Mouse (Mus musculus): Measurements from ENCODE around the gene Abce1. TPM values are rescaled to one million over a fixed set of nuclear protein-coding genes. Genes with fewer than 3 reads are reported as not detected.

Gene Abce1
- total and polyA plus RNA-seq, 3 experiments, result 15.4 to 46.4 (median 44.4) TPM

DNA sequence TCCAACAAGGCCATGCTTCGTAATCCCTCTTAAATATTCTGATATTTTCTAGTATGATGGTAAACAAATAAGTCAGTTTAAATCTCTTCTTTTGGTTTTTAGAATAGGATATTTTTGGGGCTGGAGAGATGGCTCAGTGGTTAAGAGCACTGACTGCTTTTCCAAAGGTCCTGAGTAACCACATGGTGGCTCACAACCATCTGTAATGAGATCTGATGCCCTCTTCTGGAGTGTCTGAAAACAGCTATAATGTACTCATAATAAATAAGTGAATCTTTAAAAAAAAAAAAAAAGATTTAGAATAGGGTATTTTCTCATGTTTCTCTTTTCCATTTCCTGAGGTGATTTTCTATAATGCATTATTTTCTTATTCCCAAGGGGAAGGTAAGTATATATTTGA lies 16.4 kb upstream of the Abce1 start:
- H3K36me3 ChIP-seq (ENCODE audit: control insufficient read depth, insufficient read depth, low read length), result peaks cover 4% of the 10 kb centered on the region
- intact Hi-C loops (cut with DNase I), result no loop called here
- WGBS, result 98% methylated on average over 1 of the region's 1 CpGs
- H3K27ac ChIP-seq, result no peak overlapping the region
- no peak for TF ChIP-seq EP300 (IDR thresholded peaks at IDR 0.05; ENCODE audit: insufficient read depth, low read depth, low read length)
- TF ChIP-seq CTCF (IDR thresholded peaks at IDR 0.05), result peak; percentile 39
- no peak for TF ChIP-seq POLR2A (IDR thresholded peaks at IDR 0.05; ENCODE audit: insufficient read depth, low read depth, low read length)
- H3K9ac ChIP-seq (ENCODE audit: low read depth, low read length), result no peak overlapping the region
- H3K4me3 ChIP-seq, result no peak overlapping the region
- H3K79me2 ChIP-seq (replicated peaks; ENCODE audit: control insufficient read depth, insufficient read depth, low read length), result no peaks in the 10 kb centered on the region
- no peaks in the 10 kb centered on the region for H3K27me3 ChIP-seq (ENCODE audit: control insufficient read depth, insufficient read depth, low read length)
- no peak for DNase-seq
- no peaks in the 10 kb centered on the region for H3K4me1 ChIP-seq (ENCODE audit: control insufficient read depth, insufficient read depth, low read length)

DNA sequence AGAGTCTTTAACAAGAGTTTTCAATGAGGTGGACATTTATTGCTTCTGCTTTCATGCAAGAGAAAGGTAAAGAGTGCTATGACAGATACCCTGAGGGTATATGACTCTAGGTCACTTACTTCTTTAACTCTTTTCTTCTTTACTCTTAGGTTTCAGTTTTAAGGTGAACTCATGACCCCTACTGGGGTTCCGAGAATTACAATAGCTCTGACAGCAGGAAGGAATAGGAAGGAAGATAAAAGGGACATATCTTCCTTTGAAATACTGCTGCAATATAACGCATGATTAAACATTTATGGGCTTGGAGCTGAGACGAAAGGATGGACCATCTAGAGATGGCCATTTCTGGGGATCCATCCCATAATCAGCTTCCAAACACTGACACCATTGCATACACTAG lies 13.0 kb upstream of the Abce1 start:
- no peak for DNase-seq
- H3K36me3 ChIP-seq (ENCODE audit: control insufficient read depth, insufficient read depth, low read length), result peaks cover 4% of the 10 kb centered on the region
- H3K79me2 ChIP-seq (replicated peaks; ENCODE audit: control insufficient read depth, insufficient read depth, low read length), result no peaks in the 10 kb centered on the region
- intact Hi-C loops (cut with DNase I), result no loop called here
- WGBS, result 50% methylated on average over 3 of the region's 3 CpGs
- H3K27ac ChIP-seq, result no peak overlapping the region
- no peak overlapping the region for H3K9ac ChIP-seq (ENCODE audit: low read depth, low read length)
- TF ChIP-seq POLR2A (IDR thresholded peaks at IDR 0.05; ENCODE audit: insufficient read depth, low read depth, low read length) (no peak), EP300 (IDR thresholded peaks at IDR 0.05; ENCODE audit: insufficient read depth, low read depth, low read length) (no peak), CTCF (IDR thresholded peaks at IDR 0.05) (no peak)
- H3K27me3 ChIP-seq (ENCODE audit: control insufficient read depth, insufficient read depth, low read length), result no peaks in the 10 kb centered on the region
- no peaks in the 10 kb centered on the region for H3K4me1 ChIP-seq (ENCODE audit: control insufficient read depth, insufficient read depth, low read length)
- H3K4me3 ChIP-seq, result no peak overlapping the region

DNA sequence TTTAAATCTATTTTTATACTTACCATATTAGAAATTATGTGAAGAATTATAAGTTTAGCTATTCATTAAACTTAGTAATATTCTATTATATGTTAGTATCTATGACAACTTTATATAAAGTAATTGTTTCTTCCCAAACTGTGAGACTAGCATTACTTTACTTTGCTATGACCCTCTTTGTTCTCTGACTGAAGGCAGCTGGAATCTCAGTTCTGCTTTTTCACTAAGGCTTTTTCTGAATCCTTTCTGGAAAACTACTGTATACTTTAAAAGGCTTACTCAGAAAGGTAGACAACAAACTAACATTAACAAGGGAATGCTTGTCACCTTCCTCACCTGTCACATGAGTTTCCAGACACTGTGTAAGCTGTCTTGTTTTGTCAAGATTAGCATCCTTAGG lies 11.8 kb upstream of the Abce1 start:
- intact Hi-C loops (cut with DNase I), result no loop called here
- H3K36me3 ChIP-seq (ENCODE audit: control insufficient read depth, insufficient read depth, low read length), result peaks cover 4% of the 10 kb centered on the region
- no peak overlapping the region for H3K27ac ChIP-seq
- no peaks in the 10 kb centered on the region for H3K27me3 ChIP-seq (ENCODE audit: control insufficient read depth, insufficient read depth, low read length)
- no peaks in the 10 kb centered on the region for H3K4me1 ChIP-seq (ENCODE audit: control insufficient read depth, insufficient read depth, low read length)
- H3K79me2 ChIP-seq (replicated peaks; ENCODE audit: control insufficient read depth, insufficient read depth, low read length), result no peaks in the 10 kb centered on the region
- TF ChIP-seq CTCF (IDR thresholded peaks at IDR 0.05) (no peak), EP300 (IDR thresholded peaks at IDR 0.05; ENCODE audit: insufficient read depth, low read depth, low read length) (no peak), POLR2A (IDR thresholded peaks at IDR 0.05; ENCODE audit: insufficient read depth, low read depth, low read length) (no peak)
- H3K4me3 ChIP-seq, result no peak overlapping the region
- no peak for DNase-seq
- H3K9ac ChIP-seq (ENCODE audit: low read depth, low read length), result no peak overlapping the region

DNA sequence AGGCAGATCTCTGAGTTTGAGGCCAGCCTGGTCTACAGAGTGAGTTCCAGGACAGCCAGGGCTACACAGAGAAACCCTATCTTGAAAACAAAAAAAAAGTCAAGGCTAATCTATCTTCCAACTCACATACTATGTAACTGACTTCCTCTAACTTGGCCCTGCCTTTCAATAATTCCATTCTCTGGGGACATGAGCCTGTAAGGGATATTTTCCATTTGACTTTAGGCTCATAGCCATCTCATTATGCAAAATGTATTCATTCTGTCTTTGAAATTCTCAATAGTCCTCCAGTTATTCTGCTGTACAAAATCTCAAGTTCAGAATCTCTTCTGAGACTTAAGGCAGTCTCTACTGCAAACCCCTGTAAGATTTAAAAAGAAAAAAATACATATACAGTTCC lies 10.0 kb upstream of the Abce1 start:
- peaks cover 4% of the 10 kb centered on the region for H3K36me3 ChIP-seq (ENCODE audit: control insufficient read depth, insufficient read depth, low read length)
- no peaks in the 10 kb centered on the region for H3K27me3 ChIP-seq (ENCODE audit: control insufficient read depth, insufficient read depth, low read length)
- no peaks in the 10 kb centered on the region for H3K79me2 ChIP-seq (replicated peaks; ENCODE audit: control insufficient read depth, insufficient read depth, low read length)
- H3K27ac ChIP-seq, result no peak overlapping the region
- H3K9ac ChIP-seq (ENCODE audit: low read depth, low read length), result no peak overlapping the region
- H3K4me3 ChIP-seq, result no peak overlapping the region
- no peaks in the 10 kb centered on the region for H3K4me1 ChIP-seq (ENCODE audit: control insufficient read depth, insufficient read depth, low read length)
- intact Hi-C loops (cut with DNase I), result no loop called here
- TF ChIP-seq POLR2A (IDR thresholded peaks at IDR 0.05; ENCODE audit: insufficient read depth, low read depth, low read length) (no peak), EP300 (IDR thresholded peaks at IDR 0.05; ENCODE audit: insufficient read depth, low read depth, low read length) (no peak), CTCF (IDR thresholded peaks at IDR 0.05) (no peak)
- DNase-seq, result no peak

DNA sequence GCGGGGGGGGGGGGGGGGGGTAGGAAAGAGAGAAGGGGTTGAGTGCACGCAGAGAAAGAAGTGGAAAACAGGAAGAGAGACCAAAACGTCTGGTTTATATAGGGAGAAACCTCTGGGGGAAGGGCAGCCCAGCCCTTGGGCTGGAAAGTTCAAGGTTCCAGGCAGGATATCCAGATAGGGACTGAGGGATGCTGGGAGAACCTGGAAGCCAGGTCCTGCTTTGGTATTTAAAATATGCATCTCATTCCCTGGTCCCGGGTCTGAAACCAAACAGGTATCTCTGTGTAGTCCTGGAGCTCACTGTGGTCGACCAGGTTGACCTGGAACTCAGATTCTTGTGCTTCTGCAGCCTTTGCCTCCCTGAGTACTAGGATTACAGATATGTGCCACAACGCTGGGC lies 1.1 kb upstream of the Abce1 start:
- no peaks in the 10 kb centered on the region for H3K27me3 ChIP-seq (ENCODE audit: control insufficient read depth, insufficient read depth, low read length)
- no peak for DNase-seq
- no peak overlapping the region for H3K9ac ChIP-seq (ENCODE audit: low read depth, low read length)
- no peak overlapping the region for H3K27ac ChIP-seq
- H3K4me1 ChIP-seq (ENCODE audit: control insufficient read depth, insufficient read depth, low read length), result no peaks in the 10 kb centered on the region; the same call in 1 of the 2 replicates
- 39% methylated on average over 6 of the region's 6 CpGs for WGBS
- H3K4me3 ChIP-seq, result no peak overlapping the region
- no peak for TF ChIP-seq CTCF (IDR thresholded peaks at IDR 0.05)
- no peak for TF ChIP-seq EP300 (IDR thresholded peaks at IDR 0.05; ENCODE audit: insufficient read depth, low read depth, low read length)
- no peak for TF ChIP-seq POLR2A (IDR thresholded peaks at IDR 0.05; ENCODE audit: insufficient read depth, low read depth, low read length)
- H3K36me3 ChIP-seq (ENCODE audit: control insufficient read depth, insufficient read depth, low read length), result peaks cover 2% of the 10 kb centered on the region; the same call in 1 of the 2 replicates
- no peaks in the 10 kb centered on the region for H3K79me2 ChIP-seq (replicated peaks; ENCODE audit: control insufficient read depth, insufficient read depth, low read length)
- intact Hi-C loops (cut with DNase I), result loop anchor here (10.0 kb wide), 2 partner anchors 418 to 1302 kb away; partner anchors contain the start of genes Mmaa and Usp38

DNA sequence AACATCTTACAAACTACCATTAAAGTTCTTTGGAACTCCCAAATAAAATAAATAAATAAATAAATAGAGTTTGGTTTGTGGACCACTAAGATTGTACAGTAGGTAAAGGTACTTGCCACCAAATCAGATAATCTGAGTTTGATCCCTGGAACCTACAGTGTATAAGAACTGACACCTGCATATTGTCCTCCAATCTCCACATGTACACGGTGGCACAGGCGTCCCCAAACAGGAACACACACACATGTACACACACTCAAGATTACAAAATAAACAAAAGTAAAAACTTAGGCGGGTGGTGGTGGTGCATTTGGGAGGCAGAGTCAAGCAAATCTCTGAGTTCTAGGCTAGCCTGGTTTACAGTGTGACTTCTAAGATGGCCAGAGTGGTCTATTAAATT lies 4.9 kb downstream of the Abce1 start:
- no peak for TF ChIP-seq POLR2A (IDR thresholded peaks at IDR 0.05; ENCODE audit: insufficient read depth, low read depth, low read length)
- no peak for TF ChIP-seq CTCF (IDR thresholded peaks at IDR 0.05)
- TF ChIP-seq EP300 (IDR thresholded peaks at IDR 0.05; ENCODE audit: insufficient read depth, low read depth, low read length), result no peak
- Histone ChIP-seq H3K27ac (no peak overlapping the region), H3K27me3 (ENCODE audit: control insufficient read depth, insufficient read depth, low read length) (no peaks in the 10 kb centered on the region), H3K79me2 (replicated peaks; ENCODE audit: control insufficient read depth, insufficient read depth, low read length) (no peaks in the 10 kb centered on the region), H3K9ac (ENCODE audit: low read depth, low read length) (no peak overlapping the region), H3K4me1 (ENCODE audit: control insufficient read depth, insufficient read depth, low read length) (no peaks in the 10 kb centered on the region; the same call in 1 of the 2 replicates), H3K4me3 (no peak overlapping the region), H3K36me3 (ENCODE audit: control insufficient read depth, insufficient read depth, low read length) (peaks cover 5% of the 10 kb centered on the region)
- WGBS, result 93% methylated on average over 3 of the region's 3 CpGs
- no peak for DNase-seq
- intact Hi-C loops (cut with DNase I), result no loop called here
